Mouse (Mus musculus) kidney, adult 2 months (tissue): ENCODE results near the gene Sh3gl2.

Experiments used
- CTCF ChIP-seq: fragments of 200-500 bp; conservative IDR thresholded peaks from 2 replicates; pipeline ENCODE4 v1.5.1; 2011; ENCODE audit warnings: low read depth, mild to moderate bottlenecking, control low read depth, low read length, moderate library complexity, mixed read lengths; ENCODE audit not compliant: insufficient read depth, insufficient read length
- POLR2A ChIP-seq: fragments of 200-500 bp; IDR thresholded peaks from one replicate; pipeline ENCODE4 v1.6.1; 2011; ENCODE audit warnings: low read depth, low read length, control low read depth

DNA sequence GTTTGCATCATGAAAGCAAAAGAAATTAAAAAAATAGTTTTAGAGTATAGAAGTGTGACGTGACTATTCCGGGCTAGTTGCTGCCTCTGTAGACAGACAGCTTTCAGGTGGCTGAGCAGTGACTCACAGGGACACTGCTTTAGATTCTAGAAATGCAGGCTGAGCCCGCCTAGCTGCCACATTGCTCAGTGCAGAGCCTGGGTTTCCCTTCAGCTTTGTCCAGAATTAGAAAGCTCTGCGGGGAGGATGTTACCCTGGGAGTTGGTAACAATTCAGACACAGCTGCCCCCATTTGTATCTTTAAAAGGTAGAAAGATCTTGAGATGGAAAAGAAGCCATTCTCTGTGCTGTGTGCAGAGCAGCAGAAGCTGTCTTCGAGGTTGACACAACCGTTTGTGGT is 166.1 kb downstream of the Sh3gl2 start:
- TF ChIP-seq POLR2A (no peak), CTCF (no peak)
